Mouse (Mus musculus) G1E (cell line): ENCODE measurements around the gene Cox17. TPM values are rescaled to one million over a fixed set of nuclear protein-coding genes. Genes with fewer than 3 reads are reported as not detected.
A peak's percentile ranks its signal among the peaks of the same experiment; 100 is the strongest.

Experiments
- ATAC-seq: 2 replicates; pipeline ENCODE4 v1.8.0; 2016; ENCODE audit warnings: mild to moderate bottlenecking; ENCODE audit not compliant: insufficient number of reproducible peaks, poor library complexity, low FRiP score, severe bottlenecking; ENCODE audit errors: extremely low read depth
- DNase-seq: peaks from one replicate; pipeline ENCODE4 v3.0.0; 2012; ENCODE audit warnings: low spot score
- H3K27me3 ChIP-seq: 2 replicates; pipeline ENCODE4 v1.6.1; 2012; ENCODE audit warnings: mild to moderate bottlenecking, low read length, inconsistent platforms; ENCODE audit not compliant: insufficient read depth
- H3K36me3 ChIP-seq: replicated peaks from 2 replicates; pipeline ENCODE3; 2012; ENCODE audit warnings: mild to moderate bottlenecking, inconsistent platforms
- H3K4me1 ChIP-seq: 2 replicates; pipeline ENCODE4 v1.6.1; 2012; ENCODE audit warnings: low read depth, low read length, inconsistent platforms, mixed read lengths; ENCODE audit not compliant: insufficient read depth
- H3K4me3 ChIP-seq: 2 replicates; pipeline ENCODE4 v1.5.1; 2012; ENCODE audit warnings: low read depth, mild to moderate bottlenecking, inconsistent platforms, low read length, moderate library complexity, mixed read lengths
- H3K9me3 ChIP-seq: replicated peaks from 2 replicates; pipeline ENCODE4 v1.6.1; 2012; ENCODE audit warnings: inconsistent platforms
- CTCF ChIP-seq: IDR thresholded peaks from 2 replicates; pipeline ENCODE4 v1.5.1; 2012; ENCODE audit warnings: low read depth, low read length, inconsistent platforms, mixed read lengths
- GATA1 ChIP-seq: IDR thresholded peaks from 2 replicates; pipeline ENCODE4 v1.6.1; 2012; ENCODE audit warnings: borderline replicate concordance, low read length, inconsistent platforms, mixed read lengths
- GATA2 ChIP-seq: IDR thresholded peaks from 2 replicates; pipeline ENCODE4 v1.6.1; 2012; ENCODE audit warnings: low read depth, low read length, inconsistent platforms, borderline replicate concordance
- POLR2AphosphoS5 ChIP-seq: IDR thresholded peaks from 2 replicates; pipeline ENCODE4 v1.6.1; 2012; ENCODE audit warnings: low read depth, low read length, inconsistent platforms; ENCODE audit not compliant: insufficient replicate concordance
- TAL1 ChIP-seq: conservative IDR thresholded peaks from 2 replicates; pipeline ENCODE4 v1.6.1; 2012; ENCODE audit warnings: low read depth, low read length, inconsistent platforms, mixed read lengths
- polyA plus RNA-seq: library from polyadenylated mRNA; stranded (reverse); fragments of >175 nt; gene quantifications from 2 replicates; pipeline ENCODE4 v1.2.3, GENCODE M21; 2012
- total RNA-seq, 2 experiments: library from RNA; stranded (forward) in 1 of 2; stranded (reverse) in 1 of 2; fragments of 200-1000 nt in 1 of 2; fragments of >200 nt in 1 of 2; fragmentation: Nextera tagmentation in 1 of 2; gene quantifications; 2 replicates each; pipeline ENCODE4 v1.2.3; 2014 to 2017

Gene Cox17
- total and polyA plus RNA-seq, 3 experiments = 210 to 871 (median 234) TPM

DNA sequence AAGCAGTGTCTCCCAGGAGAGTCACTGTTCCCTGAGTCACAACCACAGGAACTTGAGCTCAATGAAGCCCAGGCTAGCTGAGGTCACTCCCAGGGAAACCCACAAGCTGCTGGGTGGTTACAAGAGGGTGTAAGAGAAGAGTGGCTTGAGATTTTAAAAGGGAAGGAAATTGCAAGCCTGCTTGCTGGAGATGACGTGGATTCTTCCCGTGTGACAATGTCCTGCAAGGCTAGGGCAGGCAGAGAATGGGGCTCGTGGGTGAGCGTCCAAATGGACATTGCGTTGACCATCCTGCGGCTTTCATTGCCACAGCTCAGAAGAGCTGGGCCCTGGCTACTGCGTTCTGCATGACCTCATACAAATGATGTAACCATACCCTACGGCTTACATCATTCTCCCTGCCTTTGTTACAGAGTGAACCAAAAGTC is 47.4 kb downstream of the Cox17 start:
- H3K9me3 ChIP-seq = no peaks in the 10 kb centered on the region
- no peaks in the 10 kb centered on the region for H3K27me3 ChIP-seq
- no peaks in the 10 kb centered on the region for H3K36me3 ChIP-seq
- DNase-seq (no peak), ATAC-seq (no peak)
- no peak for TF ChIP-seq GATA2
- no peak for TF ChIP-seq GATA1
- no peak for TF ChIP-seq TAL1
- no peak for TF ChIP-seq POLR2AphosphoS5
- no peak for TF ChIP-seq CTCF
- no peak overlapping the region for H3K4me3 ChIP-seq
- peaks cover 64% of the 10 kb centered on the region for H3K4me1 ChIP-seq

DNA sequence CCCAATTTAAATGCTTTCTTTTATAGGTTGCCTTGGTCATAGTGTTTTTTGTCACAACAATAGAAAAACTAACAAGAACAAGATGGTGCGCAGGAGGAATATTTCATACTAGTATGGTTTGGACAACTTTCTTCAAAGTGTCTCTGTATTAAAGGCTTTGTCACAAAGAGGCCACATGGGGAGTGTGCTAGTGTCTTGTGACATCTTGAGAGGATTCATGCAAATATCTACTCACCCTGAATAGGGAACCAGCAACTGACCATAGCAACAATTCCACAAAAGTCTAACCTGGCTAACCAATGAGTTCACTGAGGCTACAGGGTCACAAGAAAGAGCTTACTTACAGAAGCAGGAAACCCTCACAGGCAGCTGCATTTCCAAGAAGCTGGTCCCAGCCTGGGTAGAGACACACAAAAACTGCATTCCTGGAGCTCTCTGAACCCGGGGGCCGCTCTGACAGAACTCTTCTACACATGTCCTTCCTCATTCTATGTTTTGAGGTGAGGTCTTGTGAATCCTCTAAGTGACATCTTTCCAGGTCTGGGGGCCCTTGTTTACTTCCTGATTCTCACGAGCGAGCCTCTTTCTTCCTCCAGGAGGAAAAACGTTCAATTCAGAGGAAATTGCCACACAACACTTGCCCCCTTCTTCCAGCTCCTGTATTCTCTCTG is 48.4 kb downstream of the Cox17 start:
- H3K9me3 ChIP-seq = no peaks in the 10 kb centered on the region
- ATAC-seq (no peak), DNase-seq (no peak)
- H3K36me3 ChIP-seq = no peaks in the 10 kb centered on the region
- H3K4me3 ChIP-seq = no peak overlapping the region; the same call in 1 of the 2 replicates
- no peak for TF ChIP-seq GATA2
- no peak for TF ChIP-seq GATA1
- TF ChIP-seq CTCF = no peak
- no peak for TF ChIP-seq POLR2AphosphoS5
- TF ChIP-seq TAL1 = no peak
- no peaks in the 10 kb centered on the region for H3K27me3 ChIP-seq
- peaks cover 65% of the 10 kb centered on the region for H3K4me1 ChIP-seq

DNA sequence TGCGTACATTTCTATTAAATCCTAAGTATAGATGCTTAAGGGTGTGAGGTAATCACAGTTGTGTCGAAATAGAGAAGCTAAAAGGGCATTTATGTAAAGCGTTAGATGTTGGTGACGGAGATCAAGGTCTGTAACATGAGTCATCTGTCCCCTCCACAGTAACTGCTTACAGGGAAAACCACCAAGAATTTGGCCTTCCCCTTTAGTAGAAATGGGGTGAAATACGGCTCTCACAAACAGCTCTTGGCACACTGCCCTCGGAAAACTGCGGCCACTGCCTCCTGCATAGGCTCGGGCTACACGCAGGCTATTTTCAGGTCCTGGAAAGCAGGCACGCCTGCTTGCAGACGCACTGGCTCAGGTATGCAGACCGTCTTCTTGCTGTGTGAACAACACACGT is 49.4 kb downstream of the Cox17 start:
- H3K36me3 ChIP-seq = no peaks in the 10 kb centered on the region
- H3K4me3 ChIP-seq = no peak overlapping the region
- ATAC-seq (no peak), DNase-seq (no peak)
- peaks cover 73% of the 10 kb centered on the region for H3K4me1 ChIP-seq
- H3K27me3 ChIP-seq = no peaks in the 10 kb centered on the region
- TF ChIP-seq GATA2 = no peak
- TF ChIP-seq TAL1 = no peak
- TF ChIP-seq POLR2AphosphoS5 = no peak
- TF ChIP-seq GATA1 = no peak
- no peak for TF ChIP-seq CTCF
- no peaks in the 10 kb centered on the region for H3K9me3 ChIP-seq

DNA sequence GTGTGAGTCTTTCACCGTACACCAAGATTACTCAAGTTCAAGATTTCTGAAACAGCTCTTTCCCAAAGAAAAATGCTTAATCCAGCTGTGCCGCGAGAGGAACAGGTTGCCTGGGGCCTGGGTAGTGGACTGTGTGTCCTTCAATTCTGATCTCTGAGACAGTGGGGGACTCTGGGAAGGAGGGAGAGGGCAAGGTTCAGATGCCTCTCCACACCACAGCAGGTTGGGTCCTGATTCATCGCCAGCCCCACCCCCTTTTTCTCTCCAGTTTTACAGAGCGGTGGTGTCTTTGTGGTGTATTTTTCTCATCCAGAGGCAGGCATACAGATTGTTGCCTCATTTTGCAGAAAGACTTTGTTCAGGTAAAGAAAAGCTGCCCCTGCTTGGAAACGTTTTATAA is 51.5 kb downstream of the Cox17 start:
- H3K4me3 ChIP-seq = no peak overlapping the region
- peaks cover 67% of the 10 kb centered on the region for H3K4me1 ChIP-seq
- ATAC-seq = no peak

DNA sequence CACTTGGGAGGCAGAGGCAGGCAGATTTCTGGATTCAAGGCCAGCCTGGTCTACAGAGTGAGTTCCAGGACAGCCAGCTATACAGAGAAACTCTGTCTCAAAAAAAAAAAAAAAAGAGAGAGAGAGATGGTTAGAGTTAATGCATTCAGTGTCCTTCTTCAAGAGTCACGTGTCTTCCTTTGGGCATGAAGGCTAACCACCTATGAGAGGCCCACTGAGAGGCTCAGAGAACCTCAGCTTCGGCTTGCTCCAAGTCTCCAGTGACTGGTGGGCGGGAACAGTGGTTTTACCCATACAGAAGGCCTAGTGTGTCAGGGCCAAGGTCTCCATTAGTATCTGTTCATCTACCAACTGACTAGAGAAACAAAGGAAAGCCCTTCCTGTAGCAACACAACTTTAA is 52.3 kb downstream of the Cox17 start:
- DNase-seq (peak; percentile 18), ATAC-seq (peak; percentile 69)
- H3K27me3 ChIP-seq = no peaks in the 10 kb centered on the region
- peaks cover 67% of the 10 kb centered on the region for H3K4me1 ChIP-seq
- H3K9me3 ChIP-seq = no peaks in the 10 kb centered on the region
- H3K4me3 ChIP-seq = peak overlapping the region; percentile 2; the same call in 1 of the 2 replicates
- TF ChIP-seq TAL1 (no peak), GATA2 (no peak), POLR2AphosphoS5 (no peak), GATA1 (no peak), CTCF (no peak)
- H3K36me3 ChIP-seq = no peaks in the 10 kb centered on the region

More for the DNA sequence above, 51.5 kb downstream of the Cox17 start:
- no peaks in the 10 kb centered on the region for H3K27me3 ChIP-seq
- no peak for DNase-seq
- no peaks in the 10 kb centered on the region for H3K9me3 ChIP-seq
- TF ChIP-seq GATA1 = no peak
- no peak for TF ChIP-seq POLR2AphosphoS5
- no peak for TF ChIP-seq CTCF
- TF ChIP-seq GATA2 = no peak
- no peak for TF ChIP-seq TAL1
- H3K36me3 ChIP-seq = no peaks in the 10 kb centered on the region

DNA sequence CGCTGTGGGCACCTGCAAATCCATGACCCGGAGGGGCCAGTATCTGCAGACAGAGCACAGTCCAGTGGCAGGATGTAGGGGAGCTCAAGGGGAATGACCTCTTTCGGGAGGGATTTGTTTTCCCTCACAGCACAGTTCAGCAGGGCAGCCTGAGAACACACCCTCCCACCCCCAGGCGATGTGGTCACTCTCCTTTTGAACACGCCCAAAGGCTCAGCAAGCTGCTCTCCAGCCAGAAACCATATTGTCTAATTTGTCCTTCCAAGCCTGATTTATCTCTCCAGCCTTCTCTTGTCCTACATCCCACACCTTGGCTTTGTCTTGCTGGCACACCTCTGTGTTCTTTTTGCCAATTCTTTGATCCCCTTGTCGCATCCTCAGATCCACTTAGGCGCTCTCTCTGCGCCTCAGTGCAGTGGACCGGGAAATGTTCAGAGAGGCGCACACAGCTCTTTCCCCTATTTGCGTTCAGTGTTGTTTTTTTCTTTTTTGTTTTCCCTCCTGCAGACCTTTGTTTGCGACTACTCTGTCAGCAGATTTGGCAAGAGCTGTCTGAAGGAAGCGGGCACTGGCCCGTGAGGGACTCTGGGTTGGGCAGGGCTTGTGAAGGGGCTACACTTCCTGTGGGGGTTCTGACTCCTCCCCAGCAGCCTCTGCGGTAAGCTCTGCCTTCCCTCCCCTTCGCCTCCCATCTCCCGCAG is 52.9 kb downstream of the Cox17 start:
- Histone ChIP-seq H3K9me3 (no peaks in the 10 kb centered on the region), H3K27me3 (no peaks in the 10 kb centered on the region), H3K36me3 (no peaks in the 10 kb centered on the region), H3K4me3 (peak overlapping the region; percentile 2; the same call in 1 of the 2 replicates), H3K4me1 (peaks cover 61% of the 10 kb centered on the region)
- TF ChIP-seq TAL1 = no peak
- TF ChIP-seq GATA1 = no peak
- TF ChIP-seq POLR2AphosphoS5 = no peak
- TF ChIP-seq GATA2 = no peak
- TF ChIP-seq CTCF = no peak
- ATAC-seq (peak; percentile 10; the same call in 1 of the 2 replicates), DNase-seq (peak; percentile 23)
